Mouse (Mus musculus) kidney, embryonic 15.5 days (tissue): ENCODE data around the gene Endou. TPM values are rescaled to one million over a fixed set of nuclear protein-coding genes. Genes with fewer than 3 reads are reported as not detected.

Experiments
- ATAC-seq: fragments of 200-750 bp; cut with Nextera tagmentation; replicated peaks from 2 replicates; pipeline ENCODE4 v1.8.0; 2017; ENCODE audit warnings: moderate TSS enrichment; ENCODE audit not compliant: low FRiP score
- H3K27ac ChIP-seq: fragments of 300-500 bp; sonication (generic); 2 replicates; pipeline ENCODE4 v1.5.1; 2015; ENCODE audit warnings: mild to moderate bottlenecking, inconsistent platforms
- H3K27me3 ChIP-seq: fragments of 300-500 bp; sonication (generic); 2 replicates; pipeline ENCODE4 v1.6.1; 2015; ENCODE audit warnings: inconsistent platforms
- H3K36me3 ChIP-seq: fragments of 300-500 bp; sonication (generic); 2 replicates; pipeline ENCODE4 v1.6.1; 2015; ENCODE audit warnings: inconsistent platforms
- H3K4me1 ChIP-seq: fragments of 300-500 bp; sonication (generic); 2 replicates; pipeline ENCODE4 v1.6.1; 2015; ENCODE audit warnings: inconsistent platforms
- H3K4me2 ChIP-seq: fragments of 300-500 bp; sonication (generic); 2 replicates; pipeline ENCODE4 v1.6.1; 2015; ENCODE audit warnings: moderate library complexity, mild to moderate bottlenecking, inconsistent platforms
- H3K4me3 ChIP-seq: fragments of 300-500 bp; sonication (generic); replicated peaks from 2 replicates; pipeline ENCODE4 v1.5.1; 2015; ENCODE audit warnings: mild to moderate bottlenecking, inconsistent platforms
- H3K9ac ChIP-seq: fragments of 300-500 bp; sonication (generic); 2 replicates; pipeline ENCODE4 v1.6.1; 2015; ENCODE audit warnings: mild to moderate bottlenecking, inconsistent platforms
- H3K9me3 ChIP-seq: fragments of 300-500 bp; sonication (generic); replicated peaks from 2 replicates; pipeline ENCODE4 v1.6.1; 2016; ENCODE audit warnings: inconsistent platforms
- WGBS: fragments of 180-500 bp; shearing (Covaris S2); methylation state at CpG from one replicate; pipeline ENCODE4 v1.1.7; 2015; ENCODE audit warnings: mixed read lengths; 5-methylcytosine and 5-hydroxymethylcytosine counted together
- polyA plus RNA-seq: library from polyadenylated mRNA; unstranded; fragments of >200 nt; fragmentation: Nextera tagmentation; extraction: Ambion mirVana; gene quantifications from 2 replicates; pipeline ENCODE4 v1.2.1, GENCODE M21; 2015

The Endou gene
- polyA plus RNA-seq, 1 experiment from 2014 or later: 0.36 TPM

GRCm38 (mm10) chr15:97725198-97725785, 5.8 kb downstream of the Endou start:
- Histone ChIP-seq H3K4me3 (no peak overlapping the region), H3K9ac (no peak overlapping the region), H3K27me3 (no peaks in the 10 kb centered on the region), H3K4me1 (peaks cover 19% of the 10 kb centered on the region), H3K36me3 (no peaks in the 10 kb centered on the region), H3K9me3 (no peaks in the 10 kb centered on the region), H3K27ac (no peak overlapping the region), H3K4me2 (no peak overlapping the region)
- ATAC-seq: no peak
- WGBS: 78% methylated on average over 6 of the region's 6 CpGs

DNA sequence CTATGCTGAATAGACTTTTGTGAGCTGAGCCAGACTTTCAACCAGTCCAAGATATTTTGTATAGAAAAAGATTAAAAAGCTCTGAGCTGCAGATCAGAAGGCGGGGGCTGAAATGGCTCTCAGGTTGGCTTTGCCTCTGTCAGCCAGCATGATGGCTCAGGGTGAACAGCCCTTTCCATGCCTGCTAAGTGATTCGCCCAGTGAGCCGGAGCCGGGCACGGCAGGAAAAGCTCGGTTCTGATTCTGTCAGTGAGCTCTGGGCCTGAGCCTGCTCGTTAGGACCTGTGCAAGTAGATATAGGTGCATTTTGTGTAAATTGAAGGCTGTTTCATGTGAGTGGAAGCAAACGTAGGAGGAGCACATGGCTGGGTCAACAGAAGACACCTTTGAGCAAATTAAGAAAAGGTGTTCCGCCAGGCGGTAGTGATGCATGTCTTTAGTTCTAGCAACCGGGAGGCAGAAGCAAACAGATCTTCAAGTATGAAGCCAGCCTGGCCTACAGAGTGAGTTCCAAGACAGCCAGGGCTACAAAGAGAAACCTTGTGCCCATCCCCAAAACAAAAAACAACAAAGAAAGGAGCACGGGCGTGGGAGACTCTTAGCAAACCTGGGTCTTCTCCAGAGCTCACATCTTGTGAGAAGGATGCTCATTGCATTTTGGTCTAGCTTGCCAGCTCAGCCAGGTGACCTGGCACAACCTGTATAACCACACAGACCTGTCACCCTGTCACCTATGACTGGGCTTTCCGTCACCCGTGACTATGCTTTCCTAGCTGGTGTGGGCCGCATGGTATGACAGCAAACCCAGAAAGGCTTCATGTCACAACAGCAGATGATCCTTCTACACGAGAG, 6.6 kb downstream of the Endou start:
- Histone ChIP-seq H3K4me3 (no peak overlapping the region), H3K36me3 (no peaks in the 10 kb centered on the region), H3K9me3 (no peaks in the 10 kb centered on the region), H3K27ac (no peak overlapping the region), H3K4me1 (peaks cover 24% of the 10 kb centered on the region), H3K4me2 (no peak overlapping the region), H3K9ac (no peak overlapping the region), H3K27me3 (no peaks in the 10 kb centered on the region)
- 78% methylated on average over 17 of the region's 17 CpGs for WGBS
- no peak for ATAC-seq

DNA sequence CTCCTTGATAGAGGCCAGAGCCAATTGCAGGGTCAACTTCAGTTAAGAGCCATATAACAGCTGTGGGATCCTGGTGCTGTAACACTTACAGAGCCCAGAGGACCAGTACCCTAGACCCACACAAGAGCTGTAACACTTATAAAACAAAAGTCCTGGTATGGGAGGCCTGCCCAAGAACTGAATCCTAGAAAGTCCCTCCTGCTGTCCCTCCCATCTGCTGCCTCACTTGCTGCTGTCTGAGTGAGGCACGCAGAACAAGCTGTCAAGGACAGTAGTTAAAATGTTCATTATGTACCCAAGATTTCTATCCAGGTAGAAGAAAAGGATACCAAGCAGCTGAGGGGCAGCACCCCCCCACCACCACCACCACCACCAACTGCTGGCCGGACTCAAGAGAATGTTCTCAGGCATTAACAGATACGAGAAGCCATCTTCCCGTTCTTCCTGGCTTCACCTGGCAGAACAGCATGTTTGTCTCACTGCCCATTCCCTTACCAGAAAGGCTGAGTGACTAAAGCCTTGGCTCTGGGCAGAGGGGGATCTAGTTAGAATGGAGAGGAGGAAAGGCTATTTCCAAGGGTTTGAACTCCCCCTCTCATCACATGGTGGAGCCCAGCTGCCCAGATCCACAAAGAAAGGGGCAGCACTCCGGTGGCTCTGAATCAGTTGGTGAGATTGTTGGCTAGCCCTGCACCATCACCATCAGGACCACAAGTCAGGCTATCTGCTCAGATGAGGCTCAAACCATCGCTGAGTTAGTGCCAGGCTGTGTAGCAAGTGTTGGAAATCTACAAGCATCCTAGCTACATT, 7.4 kb downstream of the Endou start:
- no peak for ATAC-seq
- Histone ChIP-seq H3K4me2 (no peak overlapping the region), H3K27ac (no peak overlapping the region), H3K4me3 (no peak overlapping the region), H3K9me3 (no peaks in the 10 kb centered on the region), H3K27me3 (no peaks in the 10 kb centered on the region), H3K36me3 (no peaks in the 10 kb centered on the region), H3K4me1 (peaks cover 28% of the 10 kb centered on the region), H3K9ac (no peak overlapping the region)
- 87% methylated on average over 6 of the region's 6 CpGs for WGBS

DNA sequence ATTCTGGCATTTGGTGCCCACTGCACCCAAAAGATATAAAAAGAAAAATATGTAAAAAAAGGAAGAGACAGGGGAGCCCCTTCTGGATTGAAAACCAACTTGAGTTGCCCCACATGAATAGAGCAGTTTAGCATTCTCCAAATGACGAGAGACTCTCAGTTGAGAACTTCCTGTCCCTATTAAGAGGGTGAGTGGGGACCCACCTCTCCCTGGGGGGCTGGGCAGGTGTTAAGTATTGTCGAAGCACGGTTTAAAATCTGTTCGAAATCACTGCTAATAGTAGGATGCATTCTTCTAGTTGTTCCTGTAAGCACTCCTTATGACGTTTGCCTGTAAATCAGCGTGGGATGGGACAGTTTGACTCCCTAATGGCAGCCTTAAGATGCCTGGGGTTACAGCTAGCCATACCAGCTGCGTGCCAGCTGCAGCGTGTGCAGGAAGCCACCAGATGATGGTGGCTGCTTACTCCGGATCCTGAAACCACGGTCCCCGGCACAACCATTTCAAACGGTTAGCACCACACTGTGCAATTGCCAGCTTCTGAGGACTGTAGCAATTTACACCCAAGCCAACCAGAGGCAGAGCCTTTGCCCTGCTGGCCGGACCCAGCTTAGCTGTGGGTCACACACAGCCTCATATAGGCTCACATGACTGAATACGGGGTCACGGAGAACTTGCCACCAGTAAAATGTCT, 10.0 kb downstream of the Endou start:
- H3K27me3 ChIP-seq: no peaks in the 10 kb centered on the region
- H3K9ac ChIP-seq: no peak overlapping the region
- H3K4me2 ChIP-seq: no peak overlapping the region
- no peaks in the 10 kb centered on the region for H3K36me3 ChIP-seq
- H3K4me1 ChIP-seq: peaks cover 33% of the 10 kb centered on the region
- H3K27ac ChIP-seq: peak overlapping the region; percentile 50
- whole genome bisulfite sequencing: 56% methylated on average over 15 of the region's 15 CpGs
- no peak overlapping the region for H3K4me3 ChIP-seq
- no peaks in the 10 kb centered on the region for H3K9me3 ChIP-seq
- no peak for ATAC-seq

DNA sequence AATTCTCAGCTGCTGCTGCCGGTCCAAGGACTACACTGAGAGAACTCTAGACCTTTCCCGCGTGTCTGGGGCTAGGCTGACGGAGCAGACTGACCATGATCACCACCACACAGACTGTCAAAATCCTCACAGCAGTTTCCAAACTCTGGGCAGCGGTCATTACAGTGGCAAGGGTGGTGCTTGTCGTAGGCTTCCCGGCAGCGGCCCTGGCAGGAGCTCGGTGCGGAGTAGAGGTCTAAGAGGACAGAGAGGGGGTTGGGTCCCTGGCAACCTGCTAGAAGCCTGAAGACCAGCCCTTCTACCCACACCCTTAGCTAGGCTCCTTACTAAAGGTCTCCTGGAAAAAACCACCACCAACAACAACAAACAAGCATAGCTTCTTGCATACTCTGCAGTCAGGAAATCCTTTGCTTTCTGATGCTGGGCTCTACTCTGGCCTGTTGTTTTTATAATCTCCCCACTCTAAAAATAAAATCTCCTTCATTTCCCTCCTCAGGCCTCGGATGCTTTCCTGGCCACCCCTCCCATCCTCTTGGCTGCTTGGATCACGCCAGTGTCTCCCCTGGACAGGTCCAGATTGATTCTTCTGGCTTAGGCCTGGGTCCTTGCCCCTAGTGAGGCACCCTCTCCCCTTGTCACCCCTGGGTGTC, 11.0 kb downstream of the Endou start:
- ATAC-seq: no peak
- Histone ChIP-seq H3K27ac (peak overlapping the region; percentile 50), H3K9ac (no peak overlapping the region), H3K4me3 (no peak overlapping the region), H3K4me2 (0 out of 2 replicates have a peak overlapping the region, but pooled peaks have one; percentile 4), H3K4me1 (peaks cover 33% of the 10 kb centered on the region), H3K36me3 (no peaks in the 10 kb centered on the region), H3K9me3 (no peaks in the 10 kb centered on the region), H3K27me3 (no peaks in the 10 kb centered on the region)
- 68% methylated on average over 12 of the region's 12 CpGs for WGBS

DNA sequence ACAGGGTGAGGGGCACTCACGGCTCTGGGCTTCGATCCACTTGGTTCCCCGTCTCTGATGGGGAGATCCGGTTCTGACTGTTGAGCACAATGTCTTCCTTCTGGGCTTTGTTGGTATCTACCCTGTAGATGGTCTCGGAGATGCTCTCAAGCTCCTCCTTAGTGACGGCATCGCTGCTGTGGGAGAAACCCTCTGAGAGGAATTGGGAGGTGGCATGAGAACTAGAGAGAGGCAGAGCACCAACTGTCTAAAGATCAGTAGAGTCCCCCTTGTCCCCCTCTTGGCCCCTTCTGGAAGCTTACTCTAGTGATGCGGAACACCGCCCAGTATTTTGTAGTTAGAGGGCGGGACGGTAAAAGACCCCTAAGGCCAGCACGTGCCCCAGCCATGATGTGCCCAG, 11.6 kb downstream of the Endou start:
- no peak overlapping the region for H3K9ac ChIP-seq
- H3K4me3 ChIP-seq: no peak overlapping the region
- 88% methylated on average over 12 of the region's 12 CpGs for WGBS
- no peaks in the 10 kb centered on the region for H3K9me3 ChIP-seq
- peaks cover 33% of the 10 kb centered on the region for H3K4me1 ChIP-seq
- H3K36me3 ChIP-seq: no peaks in the 10 kb centered on the region
- ATAC-seq: no peak
- 0 out of 2 replicates have a peak overlapping the region, but pooled peaks have one; percentile 4 for H3K4me2 ChIP-seq
- H3K27me3 ChIP-seq: no peaks in the 10 kb centered on the region
- H3K27ac ChIP-seq: peak overlapping the region; percentile 50

DNA sequence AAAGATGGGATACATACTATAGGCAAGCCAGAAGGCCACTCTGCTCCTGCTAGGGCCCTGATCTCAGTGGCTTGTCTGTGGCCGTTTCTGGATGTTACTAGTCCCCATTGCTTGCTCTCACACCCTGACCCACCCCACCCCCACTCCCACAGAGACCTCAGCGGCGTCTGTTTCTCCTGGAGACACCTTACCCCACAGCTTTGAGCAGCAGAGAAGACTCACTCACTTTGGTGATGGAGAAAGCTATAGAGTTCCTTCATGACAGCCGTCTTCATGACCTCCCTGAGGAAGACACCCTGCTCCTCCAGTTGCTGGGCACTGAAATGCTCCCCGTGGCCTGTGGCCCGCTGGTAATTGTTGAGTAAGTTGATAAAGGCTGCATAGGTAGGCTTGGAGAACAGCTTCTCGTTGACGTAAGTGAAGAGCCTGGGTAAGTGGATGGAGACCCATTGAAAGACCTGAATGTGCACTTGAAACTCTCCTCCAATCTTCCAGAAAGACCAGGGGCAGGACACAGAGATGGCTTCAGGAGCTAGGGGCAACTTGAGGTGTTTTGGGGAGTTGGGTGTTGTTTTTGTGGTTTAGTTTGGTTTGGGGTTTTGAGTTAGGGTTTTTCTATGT, 12.5 kb downstream of the Endou start:
- Histone ChIP-seq H3K36me3 (no peaks in the 10 kb centered on the region), H3K9me3 (no peaks in the 10 kb centered on the region), H3K4me2 (no peak overlapping the region), H3K4me1 (peaks cover 33% of the 10 kb centered on the region), H3K27me3 (no peaks in the 10 kb centered on the region), H3K27ac (no peak overlapping the region), H3K4me3 (no peak overlapping the region), H3K9ac (no peak overlapping the region)
- ATAC-seq: no peak
- WGBS: 87% methylated on average over 8 of the region's 8 CpGs

DNA sequence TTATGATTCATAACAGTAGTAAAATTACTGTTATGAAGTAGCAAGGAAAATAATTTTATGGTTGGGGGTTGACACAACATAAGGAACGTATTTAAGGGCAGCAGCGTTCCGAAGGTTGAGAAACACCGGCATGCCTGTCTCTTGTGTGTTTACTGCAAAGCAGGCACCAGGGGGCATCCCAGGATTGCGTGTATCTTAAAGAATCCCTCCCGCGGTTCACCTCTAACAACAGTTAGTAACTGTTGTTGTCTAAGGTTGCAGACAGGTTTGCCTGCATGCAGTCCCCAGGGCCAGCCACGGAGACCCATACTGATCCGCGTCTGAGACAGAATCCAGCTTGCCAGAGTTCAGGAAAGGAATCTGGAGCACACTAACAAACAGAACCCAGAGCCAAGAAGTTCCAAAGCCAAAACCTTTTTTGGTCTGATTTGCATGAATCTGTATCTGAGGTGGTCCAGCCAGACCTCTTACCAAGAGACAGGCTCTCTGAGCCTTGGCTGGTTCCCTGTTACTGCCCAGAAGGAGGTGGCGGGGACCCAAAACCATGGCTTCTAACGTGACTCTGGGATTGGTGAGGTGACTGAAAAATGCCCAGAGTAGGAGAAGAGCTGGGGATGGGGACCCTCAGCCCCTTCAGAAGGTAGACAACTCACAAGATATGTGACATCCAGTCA, 13.1 kb downstream of the Endou start:
- no peaks in the 10 kb centered on the region for H3K36me3 ChIP-seq
- no peak overlapping the region for H3K9ac ChIP-seq
- no peak overlapping the region for H3K27ac ChIP-seq
- H3K9me3 ChIP-seq: no peaks in the 10 kb centered on the region
- no peak overlapping the region for H3K4me3 ChIP-seq
- H3K4me2 ChIP-seq: no peak overlapping the region
- 27% methylated on average over 12 of the region's 12 CpGs for WGBS
- H3K27me3 ChIP-seq: no peaks in the 10 kb centered on the region
- H3K4me1 ChIP-seq: peaks cover 33% of the 10 kb centered on the region
- peak; percentile 56; the same call in 1 of the 2 replicates for ATAC-seq

GRCm38 (mm10) chr15:97716782-97717181, 14.4 kb downstream of the Endou start:
- no peaks in the 10 kb centered on the region for H3K27me3 ChIP-seq
- ATAC-seq: no peak
- H3K4me2 ChIP-seq: no peak overlapping the region
- no peaks in the 10 kb centered on the region for H3K9me3 ChIP-seq
- no peak overlapping the region for H3K9ac ChIP-seq
- no peaks in the 10 kb centered on the region for H3K36me3 ChIP-seq
- peaks cover 30% of the 10 kb centered on the region for H3K4me1 ChIP-seq
- H3K4me3 ChIP-seq: no peak overlapping the region
- H3K27ac ChIP-seq: no peak overlapping the region
- 83% methylated on average over 11 of the region's 11 CpGs for WGBS

DNA sequence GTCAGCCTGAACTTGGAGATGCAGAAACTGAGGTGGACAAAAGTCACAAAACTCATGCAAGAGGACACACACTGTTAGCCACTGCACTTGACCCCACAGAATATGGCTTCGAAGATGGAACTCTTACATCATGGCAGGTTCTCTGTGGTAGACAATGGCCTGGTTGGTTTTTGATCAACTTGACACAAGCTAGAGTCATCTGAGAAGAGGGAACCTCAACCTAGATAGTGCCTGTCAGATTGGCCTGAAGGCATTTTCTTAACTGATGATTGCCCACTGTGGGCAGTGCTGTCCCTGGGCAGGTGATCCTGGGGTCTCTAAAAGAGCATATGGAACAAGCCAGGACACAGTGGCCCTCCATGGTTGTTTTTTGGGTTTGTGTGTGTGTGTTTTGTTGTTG, 15.4 kb downstream of the Endou start:
- Histone ChIP-seq H3K9me3 (no peaks in the 10 kb centered on the region), H3K27ac (no peak overlapping the region), H3K4me1 (peaks cover 23% of the 10 kb centered on the region), H3K4me3 (no peak overlapping the region), H3K36me3 (no peaks in the 10 kb centered on the region), H3K9ac (no peak overlapping the region), H3K4me2 (no peak overlapping the region), H3K27me3 (no peaks in the 10 kb centered on the region)
- 100% methylated on average over 1 of the region's 1 CpGs for WGBS
- no peak for ATAC-seq
